Mouse (Mus musculus) hindbrain, embryonic 14.5 days (tissue): ENCODE data around the gene Zfp329. TPM values are rescaled to one million over a fixed set of nuclear protein-coding genes. Genes with fewer than 3 reads are reported as not detected.

Experiments
- polyA plus RNA-seq: library from polyadenylated mRNA; unstranded; fragments of >200 nt; fragmentation: Nextera tagmentation; extraction: Ambion mirVana; gene quantifications from 2 replicates; pipeline ENCODE4 v1.2.1, GENCODE M21; 2014

Gene Zfp329
- polyA plus RNA-seq, 1 experiment from 2014 or later = 30.8 TPM

Other genes with a start within 250 kb of the Zfp329 start
- 0.01 TPM in 2 replicates for gene Vmn2r53, start 210.1 kb downstream of the Zfp329 start, polyA plus RNA-seq
- not detected in 2 replicates for gene Vmn2r54, start 178.5 kb downstream of the Zfp329 start, polyA plus RNA-seq
- gene Vmn2r55, start 133.9 kb downstream of the Zfp329 start, polyA plus RNA-seq = not detected in 2 replicates
- not detected in 2 replicates for gene Vmn2r56, start 83.9 kb downstream of the Zfp329 start, polyA plus RNA-seq
- 27.7 and 31.0 TPM in 2 replicates for gene Zscan18, start 15.2 kb downstream of the Zfp329 start, polyA plus RNA-seq
- 26.9 and 27.7 TPM in 2 replicates for gene Zfp110, start 15.9 kb upstream of the Zfp329 start, polyA plus RNA-seq
- gene Zfp128, start 62.3 kb upstream of the Zfp329 start, polyA plus RNA-seq = 7.8 and 9.1 TPM in 2 replicates
- 10.5 and 13.0 TPM in 2 replicates for gene Zscan22, start 79.0 kb upstream of the Zfp329 start, polyA plus RNA-seq
- gene Rps5, start 103.4 kb upstream of the Zfp329 start, polyA plus RNA-seq = 671 and 781 TPM in 2 replicates
- gene Rnf225, start 108.6 kb upstream of the Zfp329 start, polyA plus RNA-seq = 0.87 and 0.95 TPM in 2 replicates
- gene Zfp324, start 147.0 kb upstream of the Zfp329 start, polyA plus RNA-seq = 12.2 and 13.9 TPM in 2 replicates
- 6.6 and 8.9 TPM in 2 replicates for gene Zfp446, start 159.0 kb upstream of the Zfp329 start, polyA plus RNA-seq
- 0.14 and 0.29 TPM in 2 replicates for gene Slc27a5, start 179.3 kb upstream of the Zfp329 start, polyA plus RNA-seq
- 268 and 271 TPM in 2 replicates for gene Trim28, start 180.3 kb upstream of the Zfp329 start, polyA plus RNA-seq
- 37.9 and 40.8 TPM in 2 replicates for gene Zbtb45, start 191.2 kb upstream of the Zfp329 start, polyA plus RNA-seq
- 173 and 184 TPM in 2 replicates for gene Chmp2a, start 215.9 kb upstream of the Zfp329 start, polyA plus RNA-seq
- 178 and 179 TPM in 2 replicates for gene Ube2m, start 219.4 kb upstream of the Zfp329 start, polyA plus RNA-seq
- gene Mzf1, start 235.9 kb upstream of the Zfp329 start, polyA plus RNA-seq = 6.2 and 6.4 TPM in 2 replicates